Mouse (Mus musculus) adrenal gland, adult (tissue): ENCODE results near the gene Cd9.
"Not testable (repeated sequence)": the region's sequence is repeated elsewhere in the genome, so short reads cannot be mapped to it uniquely, and the experiment has no call there.

Source experiments
- DNase-seq, 2 experiments: peaks; one replicate each; pipeline ENCODE4 v3.0.0; 2022 to 2023; ENCODE audit warnings: low spot score in 1 of 2; ENCODE audit not compliant: inconsistent age in 2 of 2

Cd9 gene

GRCm38 (mm10) chr6:125503186-125503802 is 8.7 kb upstream of the Cd9 start:
- no peak for DNase-seq

GRCm38 (mm10) chr6:125498062-125498461 is 3.5 kb upstream of the Cd9 start:
- DNase-seq = peak in 1 of 2 experiments; percentile 64

DNA sequence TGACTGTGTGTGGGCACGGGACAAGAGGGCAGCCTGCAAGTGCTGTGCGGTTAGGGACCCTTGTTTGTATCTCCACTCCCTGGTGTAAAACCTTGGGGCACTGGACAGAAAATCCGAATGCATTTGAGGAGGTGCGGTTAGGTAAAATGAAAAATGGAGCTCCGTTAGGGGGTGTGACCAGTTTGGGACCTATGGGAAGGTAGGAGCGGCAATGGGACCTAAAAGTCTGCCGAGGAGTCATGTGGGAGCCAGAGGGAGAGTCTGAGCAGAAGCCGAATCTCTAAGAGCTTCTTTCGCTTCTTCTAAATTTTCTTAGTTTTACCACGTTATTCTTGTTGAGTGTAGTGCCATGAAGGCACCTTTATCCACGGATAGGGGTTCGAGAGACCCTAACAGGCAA is 1.8 kb upstream of the Cd9 start:
- DNase-seq = no peak

DNA sequence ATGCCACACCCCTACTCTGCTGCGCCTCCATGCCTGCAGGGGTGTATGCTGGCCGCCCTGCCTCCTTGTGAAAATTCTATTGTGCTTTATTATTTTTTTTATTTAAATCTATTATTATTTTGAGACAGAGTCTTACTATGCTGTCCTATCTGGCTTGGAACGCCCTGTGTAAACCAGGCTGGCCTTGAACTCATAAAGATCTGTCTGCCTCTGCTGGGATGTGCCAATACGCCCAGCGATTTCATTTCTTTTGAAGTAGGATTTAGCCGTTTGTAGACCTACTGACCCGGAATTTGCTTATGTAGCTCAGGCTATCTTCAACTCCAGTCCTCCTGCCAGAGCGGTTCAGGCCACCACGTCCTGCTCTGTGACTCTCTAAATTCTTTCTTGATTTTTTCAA is 770 bp upstream of the Cd9 start:
- peak in 1 of 2 experiments; percentile 70 for DNase-seq

- peak in 1 of 2 experiments; percentile 55 for DNase-seq
These were observed 1.4 kb downstream of the Cd9 start for GRCm38 (mm10) chr6:125493147-125493546.

DNA sequence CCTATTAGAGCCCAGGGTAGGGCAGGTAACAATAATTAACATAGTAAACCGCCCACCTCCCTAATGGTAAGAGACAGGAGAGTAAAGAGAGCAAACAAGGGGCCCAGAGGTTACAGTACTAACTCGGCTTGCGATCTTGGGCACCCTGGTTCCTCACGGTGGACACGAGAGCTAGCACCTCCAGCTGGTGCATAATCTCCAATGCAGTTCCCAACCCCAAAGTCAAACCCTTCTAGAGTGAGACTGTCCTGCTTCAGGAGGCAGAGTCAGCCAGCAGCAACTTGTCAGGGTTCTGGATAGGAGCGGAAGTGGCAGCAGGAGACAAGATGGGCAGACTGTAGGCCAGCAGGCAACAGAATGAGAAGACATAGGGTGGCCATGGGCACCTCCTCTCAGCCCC is 1.9 kb downstream of the Cd9 start:
- peak in 1 of 2 experiments; percentile 39 for DNase-seq

DNA sequence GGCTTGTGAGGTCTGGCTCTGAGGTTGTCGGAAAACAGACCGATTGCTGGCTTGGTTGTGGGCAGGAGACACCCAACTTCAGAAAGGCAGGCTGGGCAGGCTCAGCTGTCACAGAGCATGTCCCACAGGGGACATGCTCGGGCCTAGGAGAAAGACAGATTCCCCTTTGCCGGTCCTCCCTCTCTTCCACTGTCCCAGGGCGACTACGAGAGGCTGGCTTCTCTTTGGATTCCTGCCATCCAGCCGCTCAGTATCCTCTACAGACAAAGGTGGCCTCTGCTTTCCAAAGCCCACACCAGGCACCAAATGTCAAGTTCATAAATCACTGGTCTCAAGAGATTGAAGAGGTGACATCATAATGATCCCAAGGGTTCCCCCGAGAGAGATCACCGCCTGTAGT is 2.6 kb downstream of the Cd9 start:
- peak in 1 of 2 experiments; percentile 73 for DNase-seq

- DNase-seq = peak in 1 of 2 experiments; percentile 60
These were observed 3.2 kb downstream of the Cd9 start for GRCm38 (mm10) chr6:125491393-125491792.

- peak in 1 of 2 experiments; percentile 59 for DNase-seq
These were observed 4.6 kb downstream of the Cd9 start for GRCm38 (mm10) chr6:125489881-125490559.

- DNase-seq = no peak
These were observed 9.0 kb downstream of the Cd9 start for GRCm38 (mm10) chr6:125485589-125485988.

DNA sequence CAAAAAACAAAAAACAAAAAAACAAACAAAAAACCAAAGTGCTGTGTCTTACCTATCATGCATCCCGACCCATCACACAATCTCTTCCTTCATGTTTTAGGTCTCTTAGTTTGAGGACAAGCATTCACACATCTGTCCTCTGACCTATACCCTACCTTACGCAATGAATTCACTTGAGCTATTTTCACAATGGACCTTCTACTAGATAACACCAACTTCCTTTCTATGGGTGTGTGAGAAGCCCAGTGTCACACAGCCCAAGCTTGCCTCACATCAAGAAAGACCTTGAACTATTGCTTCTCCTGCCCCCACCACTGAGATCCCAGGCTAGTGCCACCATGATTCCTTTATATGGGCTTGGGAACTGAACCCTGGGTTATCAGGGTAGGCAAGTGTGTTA is 9.9 kb downstream of the Cd9 start:
- no peak for DNase-seq

GRCm38 (mm10) chr6:125484313-125484660 is 10.3 kb downstream of the Cd9 start:
- DNase-seq = not testable (repeated sequence)

DNA sequence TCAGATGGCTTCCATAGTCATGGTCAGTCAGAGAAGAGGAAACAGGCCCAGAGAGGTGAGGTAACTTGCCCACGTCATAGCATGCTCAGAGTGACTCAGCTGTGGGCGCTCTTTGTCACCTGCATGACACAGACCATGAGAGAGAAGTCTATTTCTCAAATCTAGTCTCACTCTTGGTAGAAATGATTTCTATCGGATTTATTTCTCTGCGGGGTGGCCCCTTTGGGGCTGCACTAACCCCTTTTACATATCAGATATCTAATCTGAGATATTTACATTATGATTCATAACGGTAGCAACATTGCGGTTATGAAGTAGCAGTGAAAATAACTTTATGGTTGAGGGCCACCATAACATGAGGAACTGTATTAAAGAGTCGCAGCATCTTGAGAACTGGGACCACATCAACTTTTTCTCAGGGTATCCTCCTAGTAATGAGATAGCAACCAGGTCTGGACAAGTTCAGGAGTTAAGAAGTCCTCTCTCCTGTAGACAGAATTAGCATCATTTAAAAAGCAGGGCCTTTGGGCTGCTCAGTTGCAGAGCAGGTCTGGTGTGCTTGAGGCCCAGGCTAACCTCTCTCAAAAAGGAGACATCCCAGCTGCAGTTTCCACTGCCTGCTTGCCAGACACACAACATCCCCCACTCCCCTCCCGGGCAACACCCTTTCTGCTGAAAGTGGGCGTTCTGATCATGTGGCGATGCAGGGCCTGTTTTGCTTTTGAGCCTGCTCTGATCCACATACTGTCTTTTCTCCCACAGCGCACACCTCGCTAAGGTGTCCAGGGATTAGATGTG is 10.9 kb downstream of the Cd9 start:
- peak in 1 of 2 experiments; percentile 68 for DNase-seq

GRCm38 (mm10) chr6:125482427-125482831 is 12.2 kb downstream of the Cd9 start:
- peak in 1 of 2 experiments; percentile 66 for DNase-seq

DNA sequence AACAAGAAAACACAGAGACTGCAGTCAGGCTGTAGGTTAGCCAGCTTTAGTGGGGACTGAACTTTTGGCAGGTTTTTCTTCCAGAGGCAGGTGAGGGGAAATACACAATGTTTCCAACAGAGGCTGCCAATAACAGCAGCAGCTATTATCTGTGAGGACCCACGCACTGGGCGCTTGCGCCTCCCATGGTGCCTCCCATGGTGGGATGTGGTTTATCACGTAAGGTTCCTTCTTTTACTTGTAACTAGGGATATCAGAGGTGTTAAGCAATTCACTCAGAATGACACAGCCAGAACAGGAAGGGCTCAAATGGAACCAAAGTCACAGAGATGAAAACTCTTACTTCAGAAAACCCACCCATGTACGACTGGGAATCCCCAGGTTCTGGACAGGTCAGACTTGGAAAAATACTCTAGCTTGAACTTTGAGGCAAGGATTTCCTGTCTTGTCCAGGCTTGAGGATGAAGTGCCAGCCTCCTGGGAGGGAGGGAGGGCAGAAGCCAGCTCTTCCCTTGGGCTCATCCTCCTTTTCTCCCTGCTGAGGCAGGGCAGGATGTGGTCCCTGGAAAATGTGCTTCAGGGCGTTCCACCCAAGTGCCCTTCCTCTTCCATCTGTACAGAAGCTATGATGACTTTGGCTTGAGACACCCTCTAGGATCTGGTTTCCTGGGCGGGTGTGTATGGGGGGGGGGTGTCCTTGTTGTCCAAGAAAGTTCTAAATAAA is 12.8 kb downstream of the Cd9 start:
- peak; percentile 52 to 75 for DNase-seq

DNA sequence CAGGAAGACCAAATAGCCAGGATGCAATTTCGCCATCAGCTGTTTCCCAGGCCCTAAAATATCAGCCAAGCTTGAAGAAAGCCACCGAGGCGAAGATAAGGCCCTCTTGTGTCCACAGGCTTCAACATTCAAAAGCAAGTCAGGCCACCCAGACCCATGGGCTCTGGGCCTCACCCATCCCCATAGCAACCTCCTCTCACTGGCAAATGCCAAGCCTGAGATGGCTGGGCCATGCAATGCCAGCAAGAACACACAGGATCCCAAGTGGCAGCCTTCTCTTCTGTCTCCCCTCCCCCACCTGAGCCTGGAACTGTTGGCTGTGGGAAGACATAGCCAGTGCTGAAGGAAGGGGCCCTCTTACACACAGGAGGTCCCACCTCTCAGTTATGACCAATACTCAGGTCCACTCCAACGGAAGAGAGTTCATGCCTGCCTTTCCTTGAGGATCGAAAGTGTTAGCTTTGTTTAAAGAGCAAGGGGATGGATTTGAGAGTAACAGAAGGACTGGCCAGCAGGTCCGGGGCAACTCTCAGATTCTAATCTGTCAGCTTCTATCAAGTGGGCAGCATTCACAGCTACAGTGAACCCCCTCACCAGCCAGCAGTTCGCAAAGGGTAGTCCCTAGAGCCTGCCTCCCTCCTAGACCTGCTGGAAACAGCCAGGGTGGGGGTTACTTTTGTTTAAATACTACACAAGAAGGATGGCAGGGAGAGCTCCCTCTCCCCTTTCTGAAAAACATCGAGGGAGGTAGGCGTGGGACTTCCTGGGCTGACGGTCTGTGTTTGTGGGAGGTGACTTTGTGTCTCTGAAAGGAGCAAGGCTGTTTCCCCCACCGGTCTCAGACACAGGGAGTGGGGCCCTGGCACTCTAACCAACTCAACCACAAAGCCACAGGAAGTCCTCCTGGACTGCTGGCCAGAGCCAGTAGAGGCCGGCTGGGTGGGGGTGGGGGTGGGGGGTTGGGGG is 13.9 kb downstream of the Cd9 start:
- peak in 1 of 2 experiments; percentile 44 for DNase-seq

DNA sequence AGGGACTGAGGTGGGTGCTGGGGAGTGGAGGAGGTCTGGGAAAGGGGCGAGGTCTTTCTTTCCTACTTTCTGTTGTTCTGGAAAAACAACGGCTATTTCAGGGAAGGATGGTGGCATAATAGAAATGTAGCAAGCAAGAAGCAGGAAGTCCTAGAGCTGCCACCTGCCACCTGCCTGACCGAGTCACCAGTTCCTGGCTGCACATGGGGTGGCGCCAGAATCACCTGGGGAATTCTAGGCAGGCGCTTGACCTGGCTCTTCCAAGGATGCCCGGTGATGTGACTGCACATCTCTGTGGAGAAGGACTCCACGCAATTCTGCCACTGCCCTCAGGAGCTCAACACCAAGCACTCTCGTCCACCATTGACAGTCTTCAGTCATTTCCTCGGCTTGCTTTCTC is 15.2 kb downstream of the Cd9 start:
- DNase-seq = no peak

- DNase-seq = no peak
These were observed 16.2 kb downstream of the Cd9 start for GRCm38 (mm10) chr6:125478135-125479128.
